Mouse (Mus musculus) WW6 (cell line): ENCODE data around the gene Fxyd4.

Source experiments
- DNase-seq: peaks from one replicate; pipeline ENCODE4 v3.0.0-alpha.2; 2013; ENCODE audit warnings: low read depth, low spot score

Gene Fxyd4

DNA sequence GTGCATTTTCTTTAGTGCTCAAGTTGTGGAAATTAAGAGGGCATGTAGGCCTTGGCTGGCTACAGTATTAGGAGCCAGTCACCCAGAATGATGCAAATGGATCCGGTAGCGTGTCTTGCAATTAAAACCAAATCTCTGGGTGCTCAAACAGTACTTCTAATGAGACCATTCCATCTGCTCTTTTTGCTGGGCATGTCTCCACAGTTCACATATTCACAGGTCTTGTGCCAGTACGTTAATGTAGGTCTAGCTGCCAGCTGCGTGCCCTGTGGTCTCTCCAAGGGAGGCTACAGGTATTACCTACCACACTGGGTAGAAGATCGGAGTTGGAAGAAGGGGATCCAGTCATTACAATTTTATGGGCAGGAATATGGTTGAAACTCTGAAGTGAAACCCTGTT is 19.4 kb downstream of the Fxyd4 start:
- no peak for DNase-seq

DNA sequence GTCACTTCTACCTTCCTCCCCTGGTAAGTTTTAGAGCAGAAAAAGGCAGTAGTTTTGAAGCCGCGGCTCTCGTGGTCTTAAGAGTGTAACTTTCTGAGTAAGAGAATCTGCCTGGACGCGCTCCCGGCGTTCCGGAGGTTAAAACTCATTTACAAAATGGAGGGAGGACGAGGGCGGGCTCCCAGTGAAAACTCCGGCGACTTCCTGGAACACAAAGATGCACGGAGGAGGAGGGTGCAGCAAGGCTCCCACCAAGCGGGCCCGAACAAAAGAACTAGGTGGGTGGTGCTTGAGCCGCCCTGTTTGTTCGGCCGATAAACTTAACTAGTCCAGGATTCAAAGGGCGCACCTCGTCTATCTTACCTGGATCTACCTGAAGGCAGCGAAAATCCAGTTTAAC is 19.9 kb downstream of the Fxyd4 start:
- DNase-seq, result peak; percentile 75

DNA sequence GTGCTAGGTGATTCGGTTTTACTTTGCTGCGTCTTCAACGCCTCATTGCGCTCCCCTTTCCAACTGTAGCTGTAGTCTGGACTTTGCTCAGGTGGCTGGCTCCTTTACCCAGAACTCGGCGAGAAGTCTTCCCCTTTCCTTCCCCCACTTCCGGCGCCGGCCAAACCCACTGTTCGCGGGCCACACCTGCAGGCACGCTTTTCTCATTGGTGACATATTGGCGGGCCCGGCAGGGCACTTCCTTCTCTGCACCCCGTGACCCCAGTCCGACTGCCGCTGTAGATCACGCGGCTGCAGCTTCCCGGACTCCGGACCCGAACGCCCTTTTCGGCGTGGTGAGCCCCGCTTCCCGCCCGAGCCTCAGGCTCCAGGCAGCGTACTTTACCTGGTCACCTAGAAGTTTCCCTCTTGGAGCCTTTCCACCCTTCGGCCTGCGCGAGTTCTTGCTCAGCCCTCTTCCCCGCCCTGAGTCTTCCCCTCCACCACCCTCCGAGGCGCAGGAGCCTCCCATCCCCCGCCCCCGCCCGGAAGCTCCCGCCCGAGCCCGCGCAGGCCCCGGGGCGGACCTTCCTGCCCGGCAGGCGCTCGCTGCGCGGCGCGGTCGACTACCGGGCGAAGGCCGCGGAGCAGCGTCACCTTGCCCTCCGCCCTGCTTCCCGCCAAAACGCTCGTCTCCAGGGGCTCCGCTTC is 20.6 kb downstream of the Fxyd4 start:
- peak; percentile 86 for DNase-seq

DNA sequence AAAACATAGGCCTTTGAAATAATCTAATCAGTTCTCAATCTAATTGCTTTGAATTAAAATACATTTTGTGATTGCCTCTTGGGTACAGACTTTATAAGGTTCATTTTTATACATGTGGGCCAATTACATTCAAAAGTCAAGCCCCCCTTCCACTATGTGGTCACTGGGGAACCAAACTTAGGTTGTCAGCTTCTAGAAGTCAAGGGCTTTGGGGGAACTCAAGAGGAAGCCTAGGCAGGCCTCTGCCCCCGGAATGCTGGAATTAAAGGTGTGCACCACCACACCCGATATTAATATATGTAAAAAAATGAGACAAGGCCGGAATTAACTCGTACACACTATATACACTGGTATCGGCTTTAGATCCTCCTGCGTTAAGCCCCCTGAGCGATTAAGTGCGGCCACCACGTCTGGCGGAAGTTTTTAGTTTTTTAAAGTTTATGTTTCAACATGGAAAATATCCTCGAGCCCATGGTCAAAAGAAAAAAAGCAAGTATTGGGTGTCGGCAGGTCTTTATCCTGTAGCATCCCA is 21.2 kb downstream of the Fxyd4 start:
- DNase-seq, result no peak

DNA sequence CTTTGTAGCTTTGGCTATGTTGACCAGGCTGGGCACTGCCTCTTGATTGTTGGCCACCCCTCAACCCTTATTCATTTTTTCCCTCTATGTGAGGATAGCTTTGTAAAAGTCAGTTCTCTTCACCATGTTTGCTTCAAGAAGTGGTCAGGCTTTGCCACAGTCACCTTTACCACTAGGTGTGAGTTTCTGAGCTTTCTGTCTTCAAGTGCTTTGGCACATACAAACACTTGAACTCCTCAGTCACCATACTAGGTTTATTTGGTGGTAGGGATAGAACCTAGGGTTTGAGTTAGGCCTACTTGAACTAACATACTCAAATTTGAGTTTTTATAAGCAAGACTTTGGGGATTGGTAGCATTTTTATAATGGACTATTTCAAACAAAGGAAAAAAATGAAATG is 23.0 kb downstream of the Fxyd4 start:
- DNase-seq, result no peak

DNA sequence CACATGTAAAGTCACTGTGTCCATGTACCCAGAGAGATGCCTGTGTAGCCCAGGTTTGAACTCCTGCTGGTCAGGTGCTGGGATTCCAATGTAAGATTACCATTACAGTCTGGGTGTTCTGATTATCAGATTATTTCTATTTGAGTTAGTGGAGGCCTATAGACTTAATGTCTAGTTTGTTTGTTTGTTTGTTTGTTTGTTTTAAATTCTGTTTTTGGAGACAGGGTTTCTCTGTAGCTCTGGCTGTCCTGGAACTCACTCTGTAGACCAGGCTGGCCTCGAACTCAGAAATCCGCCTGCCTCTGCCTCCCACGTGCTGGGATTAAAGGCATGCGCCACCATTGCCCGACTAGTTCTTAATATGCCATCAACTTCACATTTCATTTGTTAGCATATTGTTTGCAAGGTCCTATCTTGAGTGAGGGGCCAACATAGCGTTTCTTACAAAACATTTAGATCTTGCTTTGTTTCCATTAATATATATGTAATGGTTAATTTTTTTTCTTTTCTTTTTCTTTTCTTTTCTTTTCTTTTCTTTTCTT is 27.3 kb downstream of the Fxyd4 start:
- no peak for DNase-seq

DNA sequence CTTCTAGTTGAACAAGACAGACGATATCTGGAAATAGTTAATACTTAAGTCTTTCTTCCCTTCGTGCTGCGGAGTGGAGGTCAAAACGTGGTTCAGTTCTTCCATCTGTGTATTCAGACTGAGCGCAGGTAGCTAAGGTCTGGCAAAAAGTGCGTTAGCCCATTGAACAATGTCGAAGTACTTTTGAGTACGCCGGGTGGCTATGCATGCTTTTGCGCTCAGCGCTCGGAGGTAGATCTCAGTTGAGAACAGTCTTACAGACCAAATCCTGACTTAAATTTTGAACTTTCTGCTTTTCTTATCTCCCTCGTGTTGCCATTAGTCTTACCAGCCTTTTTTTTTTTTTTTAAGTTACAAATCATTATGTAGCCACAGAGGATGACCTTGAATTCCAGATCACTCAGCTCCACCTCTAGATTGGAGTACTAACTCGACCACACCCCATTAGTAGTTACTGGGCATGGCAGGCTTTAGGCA is 29.0 kb downstream of the Fxyd4 start:
- no peak for DNase-seq

DNA sequence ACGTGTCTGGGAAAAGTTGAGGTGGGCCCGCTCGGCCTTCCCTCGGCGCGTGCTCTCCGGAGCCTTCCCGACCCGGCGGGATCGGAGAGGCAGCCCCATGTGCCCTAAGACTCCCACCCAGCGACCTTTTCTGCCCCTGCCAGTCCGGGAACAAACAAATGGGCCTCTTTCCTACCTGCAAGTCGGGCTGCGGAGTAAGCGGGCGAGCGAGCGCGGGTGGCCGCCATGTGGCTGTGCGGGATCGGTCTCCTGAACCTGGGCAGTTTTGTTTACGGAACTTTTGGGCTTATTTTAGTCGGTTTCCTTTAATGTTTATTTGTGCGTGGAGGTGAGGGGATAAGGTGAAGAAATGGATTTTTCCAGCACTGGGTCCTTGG is 29.5 kb downstream of the Fxyd4 start:
- no peak for DNase-seq

DNA sequence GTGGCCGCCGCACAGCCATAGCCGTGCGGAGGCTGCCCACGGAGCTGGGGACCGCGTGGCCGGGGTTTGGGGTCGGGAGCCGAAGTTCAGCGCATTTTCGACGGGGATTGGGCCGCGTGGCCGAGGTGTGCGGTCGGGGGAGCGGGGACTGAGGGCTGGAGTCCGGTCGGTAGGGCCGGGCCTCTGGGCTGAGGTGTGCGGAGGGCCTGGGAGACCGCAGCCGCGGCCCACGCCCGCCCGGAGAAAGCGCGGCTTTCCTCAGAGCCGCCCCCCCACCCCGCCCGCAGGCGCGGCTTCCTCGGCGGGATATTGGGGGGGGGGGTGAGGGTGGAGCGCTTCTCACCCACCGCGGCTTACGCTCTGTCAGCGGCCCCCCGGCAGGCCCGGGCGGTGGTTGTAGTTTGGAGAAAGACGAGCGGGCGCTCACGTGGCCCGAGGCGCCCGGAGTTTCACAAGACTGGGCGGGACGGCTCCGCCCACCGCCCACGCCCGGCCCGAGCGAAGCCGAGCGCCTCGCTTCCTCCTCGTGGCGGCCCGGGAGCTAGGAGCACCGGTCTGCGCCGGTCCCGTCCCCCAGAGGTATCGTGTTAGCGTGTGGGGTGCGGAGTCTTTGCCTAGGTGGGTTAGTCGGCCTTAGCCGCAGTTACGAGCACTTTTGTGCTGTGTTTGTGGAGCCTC is 30.1 kb downstream of the Fxyd4 start:
- DNase-seq, result peak; percentile 89

DNA sequence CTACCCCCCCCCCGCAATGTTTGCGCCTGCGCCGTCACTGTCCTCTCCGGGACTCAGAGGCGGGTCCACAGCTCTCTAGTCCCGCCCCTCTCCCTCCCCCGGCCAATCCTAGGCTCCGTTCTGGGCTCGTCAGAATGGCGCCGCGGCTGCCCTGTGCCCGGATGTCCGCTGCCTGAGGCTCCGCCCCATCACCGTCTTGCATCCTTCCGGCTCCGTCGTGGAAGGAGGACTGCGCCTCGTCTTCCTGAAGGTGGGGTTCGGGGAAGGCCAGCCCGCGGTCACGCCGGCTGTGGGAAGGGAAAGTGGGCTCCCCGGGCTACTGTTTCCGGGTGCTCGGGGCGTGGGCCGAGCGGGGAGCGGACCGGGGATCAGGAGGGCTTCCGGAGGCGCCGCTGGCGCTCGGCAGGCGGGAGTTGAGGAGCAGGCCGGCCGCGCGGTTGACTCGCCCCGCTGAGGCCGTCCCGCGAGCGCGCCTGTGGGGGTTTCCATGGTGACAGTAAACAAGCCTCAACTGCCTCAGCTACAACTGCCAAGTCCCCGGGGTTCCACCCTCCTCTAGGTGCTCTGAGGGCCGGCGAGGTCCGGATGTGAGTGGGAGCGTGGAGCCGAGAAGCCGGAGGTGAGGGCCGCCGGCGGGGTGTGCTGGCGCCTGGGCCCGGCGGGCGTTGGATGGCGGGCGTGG is 30.8 kb downstream of the Fxyd4 start:
- peak; percentile 99 for DNase-seq

DNA sequence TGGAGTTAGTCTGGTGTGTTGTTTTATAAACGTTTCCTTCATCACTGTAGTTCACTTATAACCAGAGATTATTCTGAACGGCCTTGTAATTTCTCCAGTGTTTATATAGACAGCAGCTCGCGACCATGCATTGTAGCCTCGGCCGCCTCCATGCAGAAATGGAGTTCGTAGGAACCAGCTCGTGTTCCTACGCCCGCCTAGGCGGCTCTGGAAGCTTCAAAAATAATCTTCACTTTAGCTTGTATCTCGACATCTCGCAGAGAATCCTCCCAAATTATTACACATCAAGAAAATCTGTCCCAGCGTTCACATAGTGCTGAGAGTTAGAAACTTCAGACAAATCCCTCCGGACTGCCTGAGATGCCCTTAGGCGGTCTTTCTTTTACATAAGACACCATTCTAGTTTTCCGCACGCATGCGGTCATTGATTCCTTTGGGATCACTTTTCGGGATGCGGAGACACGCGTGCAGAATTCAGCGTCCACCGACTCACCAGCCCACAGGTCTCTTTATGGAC is 31.4 kb downstream of the Fxyd4 start:
- peak; percentile 69 for DNase-seq

DNA sequence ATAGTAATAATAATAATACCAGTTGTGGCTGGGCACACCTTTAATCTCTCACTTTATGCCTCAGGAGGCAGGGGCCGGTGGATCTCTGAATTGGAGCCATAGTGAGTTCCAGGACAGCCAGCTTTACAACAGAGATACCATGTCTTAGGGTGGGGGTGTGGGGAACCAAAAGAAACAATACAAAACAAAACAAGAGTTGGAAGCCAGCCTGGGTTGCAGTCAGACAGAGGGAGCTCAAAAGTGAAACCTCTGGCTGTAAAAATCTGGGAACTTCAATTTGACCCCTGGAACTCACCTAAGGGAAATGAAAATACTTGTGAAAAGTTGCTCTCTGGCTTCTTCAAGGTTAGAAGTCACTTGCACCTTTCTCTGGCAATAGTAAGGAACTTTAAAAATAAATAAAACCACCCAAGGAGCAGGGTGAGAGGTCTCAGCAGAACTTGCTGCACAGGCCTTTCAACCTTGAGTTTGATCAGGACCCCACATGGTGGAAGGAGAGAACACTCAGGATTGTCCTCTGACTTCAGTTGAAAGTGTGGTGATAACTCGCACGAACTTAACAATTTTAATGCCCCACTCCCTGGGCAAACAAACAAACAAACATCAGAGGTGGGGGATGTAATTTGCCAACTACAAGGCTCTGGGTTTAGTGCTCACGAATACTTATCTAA is 32.1 kb downstream of the Fxyd4 start:
- DNase-seq, result no peak

DNA sequence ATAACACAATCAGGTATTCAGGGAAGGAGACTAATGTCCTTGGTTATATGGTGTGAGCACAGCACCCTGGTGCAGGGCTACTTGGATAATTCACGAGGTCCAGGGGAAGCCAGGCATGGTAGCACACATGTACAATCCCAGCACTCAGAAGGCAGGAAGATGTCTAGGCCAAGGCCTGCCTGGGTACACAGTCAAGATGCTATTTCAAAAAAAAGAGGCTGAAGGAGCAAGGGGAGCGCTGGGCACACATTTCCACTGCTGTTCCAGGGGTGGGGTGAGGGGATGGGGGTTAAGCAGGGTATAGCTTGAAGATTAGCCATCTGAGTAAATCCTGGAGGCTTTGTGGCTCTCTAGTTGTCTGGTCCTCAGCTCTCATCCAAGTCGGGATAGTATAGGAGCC is 33.7 kb downstream of the Fxyd4 start:
- no peak for DNase-seq

DNA sequence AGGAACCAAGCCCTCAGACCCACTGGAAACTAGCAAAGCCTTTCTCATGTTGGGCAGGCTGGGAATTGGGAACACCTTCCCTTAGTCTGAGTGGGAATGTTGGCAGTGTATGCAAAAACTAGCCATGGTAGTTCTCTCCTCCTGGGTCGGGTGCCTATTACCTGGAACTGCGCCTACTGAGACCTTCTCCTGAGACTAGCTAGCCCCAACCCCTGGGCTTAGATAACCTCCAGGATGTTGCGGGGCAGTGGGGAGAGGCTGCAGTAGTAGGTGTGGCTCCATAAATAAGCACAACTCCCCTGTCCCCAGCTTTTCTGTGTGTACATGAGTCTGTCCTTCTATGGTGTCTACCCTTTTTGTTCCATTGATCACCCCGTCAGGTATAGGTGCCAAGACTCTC is 34.9 kb downstream of the Fxyd4 start:
- no peak for DNase-seq

DNA sequence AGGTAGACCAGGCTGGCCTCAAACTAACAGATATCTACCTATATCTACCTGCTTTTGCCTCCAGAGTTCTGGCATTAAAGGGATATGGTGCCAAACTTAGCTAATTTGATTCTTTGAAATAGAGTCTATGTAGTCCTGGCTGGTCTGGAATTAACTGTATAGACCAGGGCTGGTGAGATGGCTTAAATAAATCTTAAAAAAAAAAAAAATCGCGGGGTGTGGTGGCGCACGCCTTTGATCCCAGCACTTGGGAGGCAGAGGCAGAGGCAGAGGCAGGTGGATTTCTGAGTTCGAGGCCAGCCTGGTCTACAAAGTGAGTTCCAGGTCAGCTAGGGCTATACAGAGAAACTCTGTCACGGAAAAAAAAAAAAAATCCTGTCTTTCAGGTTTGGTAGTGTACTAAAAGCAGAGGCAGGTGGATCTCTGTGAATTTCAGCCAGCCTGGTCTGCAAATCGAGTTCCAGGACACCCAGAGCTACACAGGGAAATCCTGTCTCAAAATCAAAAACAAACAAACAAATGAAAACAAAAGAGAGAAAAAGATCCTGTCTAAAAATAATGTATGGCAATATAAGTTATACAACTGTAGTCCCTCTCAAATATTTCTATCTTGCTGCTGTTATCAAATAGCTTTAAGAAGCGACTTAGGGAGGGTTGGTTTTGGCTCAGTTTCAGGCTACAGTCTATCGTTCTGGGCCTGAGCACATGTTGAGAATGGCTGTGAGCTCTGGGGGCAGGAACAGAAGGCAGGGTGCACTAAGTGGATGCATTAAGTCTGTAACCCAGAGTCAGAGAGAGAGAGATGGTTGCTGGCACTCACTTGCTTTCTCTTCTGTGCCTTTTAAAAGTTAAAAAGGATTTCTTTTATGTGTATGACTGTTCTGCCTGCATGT is 35.7 kb downstream of the Fxyd4 start:
- DNase-seq, result no peak

DNA sequence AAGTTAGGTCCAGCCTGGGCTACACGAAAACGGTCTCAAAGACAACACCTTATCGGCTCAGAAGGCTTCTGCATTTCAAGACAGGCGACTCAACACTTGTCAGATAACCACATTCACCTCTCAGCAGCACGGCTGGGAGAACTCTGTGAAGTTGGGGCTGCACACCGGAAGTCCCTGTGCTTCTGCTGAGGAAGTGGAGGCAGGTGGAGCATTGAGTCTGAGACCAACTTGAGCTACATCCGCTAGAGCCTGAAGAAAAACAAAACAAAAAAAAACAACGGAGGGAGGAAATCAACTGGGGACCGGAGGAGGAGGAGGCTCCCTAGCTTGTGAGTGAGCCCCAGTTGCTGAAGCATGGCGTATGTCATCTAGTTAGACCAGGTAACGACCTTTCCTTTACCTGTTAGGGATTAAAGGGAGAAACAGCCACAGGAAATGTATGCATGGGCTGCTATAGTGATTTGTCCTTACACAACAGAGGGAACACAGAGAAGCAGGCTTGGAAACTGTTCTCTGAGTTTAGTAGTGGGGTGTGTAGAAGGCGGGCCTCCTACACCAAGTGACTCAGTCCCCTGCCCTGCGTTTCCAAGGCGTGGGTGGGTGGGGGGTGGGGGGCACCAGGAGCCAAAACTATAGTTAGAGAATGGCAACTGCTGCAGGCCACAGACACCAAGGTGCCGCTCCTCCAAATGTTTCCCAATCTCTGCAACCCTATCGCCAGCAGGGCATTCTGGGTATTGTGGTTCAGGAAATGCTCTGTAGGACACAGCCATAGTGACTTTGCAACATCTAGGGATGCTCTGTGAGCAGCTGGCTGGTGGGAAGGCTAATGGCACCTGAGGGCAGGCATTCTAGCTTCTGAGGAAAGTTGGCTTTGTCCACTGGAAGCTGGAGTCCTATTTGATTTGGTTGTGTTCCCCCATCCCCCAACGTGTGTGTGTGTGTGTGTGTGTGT is 37.1 kb downstream of the Fxyd4 start, which contains the start of gene Hnrnpf:
Gene Hnrnpf, plus strand, starts transcription at position 199 of the 955 bp plus-strand sequence.
- DNase-seq, result no peak

DNA sequence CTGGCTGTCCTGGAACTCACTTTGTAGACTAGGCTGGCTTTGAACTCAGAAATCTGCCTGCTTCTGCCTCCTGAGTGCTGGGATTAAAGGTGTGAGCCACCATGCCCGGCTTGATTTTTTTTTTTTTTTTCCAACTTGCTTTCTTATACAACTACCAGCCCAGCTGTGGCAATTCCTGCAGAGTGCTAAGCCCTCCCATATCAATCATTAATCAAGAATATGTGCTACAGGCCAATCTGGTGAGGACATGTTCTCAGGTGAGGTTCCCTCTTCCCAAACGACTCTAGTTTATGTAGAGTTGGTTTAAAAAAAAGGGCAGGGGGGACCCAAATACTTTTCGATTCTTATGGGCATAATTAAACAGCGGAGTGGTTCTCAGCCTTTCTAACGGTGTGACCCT is 39.7 kb downstream of the Fxyd4 start:
- no peak for DNase-seq

DNA sequence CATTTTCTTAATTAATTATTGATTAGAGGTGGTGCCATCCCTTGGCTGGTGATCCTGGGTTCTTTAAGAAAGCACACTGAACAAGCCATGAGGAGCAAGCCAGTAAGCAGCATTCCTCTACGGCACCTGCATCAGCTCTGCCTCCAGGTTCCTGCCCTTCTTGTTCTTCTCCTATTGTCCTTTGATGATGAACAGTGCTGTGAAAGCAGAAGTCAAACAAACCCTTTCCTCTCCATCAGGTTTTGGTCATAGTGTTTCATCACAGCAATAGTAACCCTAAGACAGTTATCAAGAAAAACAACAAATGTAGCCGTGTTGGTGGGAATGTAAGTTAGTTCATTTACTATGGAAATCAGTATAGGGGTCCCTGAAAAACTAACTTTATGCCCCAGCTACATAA is 44.1 kb downstream of the Fxyd4 start:
- DNase-seq, result no peak

DNA sequence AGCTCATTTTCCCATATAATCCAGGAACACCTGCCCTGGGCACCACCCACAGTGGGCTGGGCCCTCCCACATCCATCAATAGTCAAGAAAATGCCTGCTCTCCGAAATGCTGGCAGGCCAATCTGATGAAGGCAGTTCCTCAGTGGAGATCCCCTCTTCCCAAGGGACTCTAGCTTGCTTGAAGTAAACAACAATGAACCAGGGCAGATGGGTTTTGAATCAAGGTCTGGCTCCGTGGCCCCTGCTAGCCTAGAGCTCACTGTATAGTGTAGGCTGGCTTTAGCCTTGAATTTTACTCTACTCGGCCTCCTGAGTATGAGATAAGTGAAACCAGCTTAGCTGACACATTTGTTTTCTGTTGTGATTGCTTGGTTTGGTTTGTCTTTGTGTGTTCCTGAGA is 45.1 kb downstream of the Fxyd4 start:
- DNase-seq, result no peak
